Mouse (Mus musculus) fat pad, adult 2 months (tissue): ENCODE measurements at regions not wholly inside any gene's neighbourhood (a gene's known extent, or its start where the extent isn't known, plus 50 kb on each side); places are given as distances from the start of the nearest gene placed in this dataset.

Experiments
- DNase-seq: peaks from one replicate; pipeline ENCODE4 v3.0.0-alpha.2; 2011; ENCODE audit warnings: low read depth, low spot score; ENCODE audit errors: extremely low read depth

DNA sequence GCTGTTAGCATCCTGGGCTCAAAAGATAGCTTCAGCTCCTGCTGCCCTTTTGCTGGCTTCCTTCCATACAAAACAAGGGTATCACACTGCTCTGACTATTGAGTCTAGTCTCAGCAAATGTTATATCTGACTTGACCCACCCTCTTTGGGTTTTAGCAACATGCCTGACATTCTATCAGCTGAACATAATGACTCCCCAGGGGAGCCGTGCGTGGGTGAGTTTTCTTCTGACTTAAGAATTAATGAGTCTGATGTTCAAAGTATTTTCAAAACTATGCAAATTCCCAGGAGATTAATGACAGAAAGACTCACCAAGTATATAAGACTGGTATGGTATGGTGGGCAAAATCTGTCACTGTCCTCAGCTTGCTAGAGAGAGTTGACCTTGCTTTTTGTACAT is 159.0 kb downstream of the Pmp22 start:
- DNase-seq, result no peak

DNA sequence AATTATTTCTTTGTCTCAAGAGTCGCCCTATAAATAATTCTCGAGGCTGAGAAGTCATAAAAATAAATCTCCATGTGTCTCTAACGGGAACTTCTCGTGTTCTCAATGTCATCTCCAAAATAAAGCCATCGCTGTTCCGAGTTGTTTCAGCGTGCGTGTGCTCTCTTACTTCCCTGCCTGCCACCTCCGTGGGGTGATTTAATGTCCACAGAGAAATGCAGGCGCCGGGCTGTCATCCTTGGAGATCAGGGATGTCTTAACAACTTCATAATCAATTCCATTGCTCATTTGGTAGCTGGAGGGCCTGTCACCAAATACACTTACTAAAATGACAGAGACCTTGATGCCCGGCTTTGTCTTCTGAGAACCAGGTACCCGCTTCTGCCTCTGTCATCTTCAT is 161.8 kb downstream of the Pmp22 start:
- no peak for DNase-seq

DNA sequence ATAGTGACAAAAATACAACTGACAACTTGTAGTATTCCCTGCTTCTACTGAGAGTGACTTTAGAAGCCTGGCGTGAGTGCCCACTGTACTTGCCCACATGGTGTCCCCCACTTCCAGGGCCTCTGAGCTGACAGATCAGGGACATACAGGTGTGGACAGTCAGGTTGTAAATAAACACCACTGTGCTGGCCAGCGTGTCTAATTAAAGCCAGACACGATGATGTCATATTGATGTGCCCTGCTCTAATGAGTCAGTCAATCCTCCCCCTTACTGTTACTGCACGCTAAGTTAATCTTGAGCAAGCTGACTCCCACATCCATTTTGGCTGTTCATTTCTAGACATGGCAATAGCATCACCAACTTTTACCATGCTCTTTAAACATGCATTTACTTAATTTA is 164.7 kb downstream of the Pmp22 start:
- DNase-seq, result no peak

DNA sequence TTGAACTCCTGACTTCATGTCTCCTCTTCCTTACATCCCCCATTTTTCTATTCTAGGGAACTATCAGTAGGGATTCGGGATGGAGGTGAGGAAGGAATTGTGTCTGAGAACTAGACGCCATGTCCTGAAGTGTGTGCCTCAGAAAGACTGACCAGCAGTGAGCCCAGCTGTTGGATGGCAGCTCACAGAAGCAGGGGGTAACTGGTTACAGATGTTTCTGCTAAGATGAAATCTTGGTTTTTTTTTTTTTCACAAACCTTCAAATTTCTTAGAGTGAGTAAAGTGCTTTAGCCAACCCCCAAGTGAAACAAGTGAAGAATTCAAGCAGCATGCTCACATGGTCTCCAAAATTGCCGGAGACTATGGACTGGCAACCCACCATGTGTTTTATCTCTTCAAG is 165.7 kb downstream of the Pmp22 start:
- DNase-seq, result no peak

DNA sequence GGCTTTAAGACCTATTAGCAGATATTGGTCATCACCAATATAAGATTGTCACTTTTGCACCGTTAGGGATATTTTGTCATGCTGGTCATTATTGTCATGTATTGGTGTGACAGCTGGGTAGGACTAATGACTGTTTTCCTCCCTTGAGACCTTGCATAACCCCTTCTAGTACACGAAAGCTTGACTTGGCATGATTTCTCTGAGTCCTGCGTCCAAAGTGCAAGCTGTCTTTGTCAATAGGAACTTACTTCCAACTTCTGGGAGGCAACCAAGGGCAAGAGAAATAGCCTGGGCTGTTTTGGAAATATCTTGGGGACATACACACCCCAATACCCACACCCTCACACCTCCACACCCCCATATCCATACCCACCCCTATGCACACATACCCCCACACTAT is 167.7 kb downstream of the Pmp22 start:
- DNase-seq, result no peak

DNA sequence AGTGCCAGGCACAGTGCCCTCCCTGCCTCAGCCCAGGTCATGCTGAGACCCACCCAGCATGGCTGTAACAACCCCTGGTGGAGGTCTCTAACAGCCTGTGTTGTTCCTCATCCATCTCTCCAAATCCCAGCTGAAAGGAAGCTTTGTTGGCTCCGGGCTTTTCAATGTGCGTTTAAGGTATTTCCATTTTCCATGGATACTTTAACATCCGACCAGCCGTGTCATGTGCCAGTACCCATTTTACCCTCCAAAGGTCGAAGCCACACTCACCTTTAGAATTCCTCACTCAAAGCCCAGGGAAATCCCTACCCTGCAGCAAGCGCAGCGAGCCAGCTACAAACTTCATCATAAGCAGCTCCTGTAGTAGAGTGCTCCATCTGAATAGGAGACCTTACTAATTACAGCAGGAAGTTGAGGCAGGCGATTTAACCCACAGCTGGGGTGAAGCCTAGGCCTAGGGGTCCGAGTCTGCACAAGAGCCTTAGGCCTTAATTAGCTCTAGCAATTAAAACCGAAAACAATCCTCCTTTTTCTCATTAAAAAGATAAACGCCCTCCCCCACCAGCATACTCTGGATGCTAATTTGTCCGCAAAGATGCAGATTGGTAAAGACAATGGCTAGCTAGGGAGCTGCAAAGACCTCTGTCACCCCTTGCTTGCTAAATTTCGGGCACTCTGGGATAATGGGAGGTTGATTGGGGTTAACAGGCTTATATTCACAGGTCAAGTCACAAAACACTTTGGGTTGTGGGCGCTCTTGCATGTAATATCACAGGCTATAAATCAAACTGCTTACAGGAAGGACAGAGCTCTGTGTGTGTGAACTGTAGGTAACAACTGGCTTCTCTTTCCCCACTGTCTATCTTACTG is 171.2 kb downstream of the Pmp22 start:
- DNase-seq, result no peak

DNA sequence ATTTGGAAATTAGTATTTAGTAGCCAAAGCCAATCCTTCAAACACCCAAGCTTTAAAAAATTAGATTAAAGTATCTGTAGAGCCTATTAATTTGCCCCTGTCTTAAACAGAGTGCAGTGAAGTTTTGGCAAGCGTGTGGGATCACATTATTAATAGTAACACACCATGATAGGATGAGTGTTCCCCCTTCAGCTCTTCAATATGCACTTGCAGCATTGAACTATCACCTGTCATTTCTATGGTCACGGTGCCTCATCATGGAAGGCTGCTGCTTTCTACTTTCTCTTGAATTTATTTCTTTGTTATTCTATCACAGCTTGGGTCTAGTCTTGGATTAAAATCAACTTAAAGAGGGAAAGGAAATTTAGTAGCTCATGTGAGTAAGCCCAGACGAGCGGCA is 196.4 kb downstream of the Pmp22 start:
- no peak for DNase-seq

DNA sequence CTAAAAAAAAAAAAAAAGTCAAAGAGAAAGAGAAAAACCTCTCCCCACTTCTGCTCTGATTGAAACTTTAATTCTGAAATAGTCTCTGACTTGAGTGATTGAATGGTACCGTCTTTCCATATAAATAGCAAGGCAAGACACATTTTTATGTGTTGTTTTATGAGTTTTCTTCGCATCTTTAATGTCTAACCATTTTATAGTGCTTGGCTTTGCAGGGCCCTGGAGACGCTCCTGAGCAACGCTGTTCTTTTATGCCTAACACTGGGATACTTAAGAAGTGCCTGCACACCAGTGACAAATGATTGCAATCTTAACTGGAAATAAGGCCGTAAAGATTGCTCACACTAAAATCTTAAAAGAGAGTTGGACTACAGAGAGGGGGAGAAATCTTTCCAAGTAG is 198.1 kb downstream of the Pmp22 start:
- no peak for DNase-seq

DNA sequence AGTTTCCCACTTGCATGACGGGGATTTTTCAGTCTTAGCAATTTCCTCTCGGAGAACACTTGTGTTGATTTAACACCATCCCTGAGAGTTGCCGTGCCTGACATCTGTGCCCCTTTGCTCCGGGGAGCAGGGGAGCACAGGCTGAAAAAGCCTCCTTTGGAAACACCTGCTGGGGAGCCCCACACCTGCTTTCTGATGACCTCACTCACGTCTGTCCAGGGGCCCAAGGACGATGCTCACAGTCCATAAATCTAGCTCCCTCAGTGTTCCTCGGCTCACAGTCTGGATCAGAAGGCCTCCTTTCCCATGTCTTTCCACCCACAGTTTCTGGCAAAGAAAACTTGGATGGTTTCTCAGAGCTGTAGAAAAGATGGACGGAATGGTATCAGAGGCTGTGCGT is 208.7 kb downstream of the Pmp22 start:
- DNase-seq, result no peak

DNA sequence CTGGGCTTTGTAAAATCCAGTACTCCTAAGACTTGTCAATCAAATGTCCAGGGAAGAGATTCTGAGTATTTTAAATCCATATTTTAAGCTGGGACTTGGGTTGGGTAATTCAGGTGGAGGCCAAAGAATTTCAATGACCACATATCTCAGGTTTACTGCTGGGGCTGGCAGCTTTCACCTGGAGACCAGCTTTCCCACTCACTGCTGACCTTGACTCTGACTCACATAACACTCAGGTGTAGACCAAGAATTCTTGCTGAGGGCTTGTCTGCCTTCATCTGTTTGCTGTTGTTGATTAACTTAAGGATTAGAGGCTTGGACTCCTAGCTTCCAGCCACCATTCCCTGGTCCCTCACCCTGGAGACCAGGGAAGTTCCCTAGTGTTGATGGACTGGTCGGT is 209.5 kb downstream of the Pmp22 start:
- DNase-seq, result no peak

DNA sequence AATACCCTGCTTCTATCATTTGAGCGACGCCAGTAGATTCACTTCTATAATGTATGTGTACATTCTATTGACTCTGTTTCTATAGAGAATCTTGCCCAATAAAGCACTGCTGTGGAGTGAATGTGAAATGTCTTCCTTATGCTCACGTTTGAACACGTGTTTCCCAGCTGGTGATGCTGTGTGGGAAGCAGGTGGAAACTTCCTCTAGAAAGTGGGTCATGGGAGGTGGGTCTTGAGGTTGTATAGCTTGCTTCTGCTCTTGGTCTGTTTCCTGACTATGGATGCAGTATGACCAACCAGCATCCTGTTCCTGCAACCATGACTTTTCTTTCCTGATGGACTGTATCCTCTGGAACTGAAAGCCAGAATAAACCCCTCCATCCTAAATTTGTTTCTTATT is 216.9 kb downstream of the Pmp22 start:
- no peak for DNase-seq

DNA sequence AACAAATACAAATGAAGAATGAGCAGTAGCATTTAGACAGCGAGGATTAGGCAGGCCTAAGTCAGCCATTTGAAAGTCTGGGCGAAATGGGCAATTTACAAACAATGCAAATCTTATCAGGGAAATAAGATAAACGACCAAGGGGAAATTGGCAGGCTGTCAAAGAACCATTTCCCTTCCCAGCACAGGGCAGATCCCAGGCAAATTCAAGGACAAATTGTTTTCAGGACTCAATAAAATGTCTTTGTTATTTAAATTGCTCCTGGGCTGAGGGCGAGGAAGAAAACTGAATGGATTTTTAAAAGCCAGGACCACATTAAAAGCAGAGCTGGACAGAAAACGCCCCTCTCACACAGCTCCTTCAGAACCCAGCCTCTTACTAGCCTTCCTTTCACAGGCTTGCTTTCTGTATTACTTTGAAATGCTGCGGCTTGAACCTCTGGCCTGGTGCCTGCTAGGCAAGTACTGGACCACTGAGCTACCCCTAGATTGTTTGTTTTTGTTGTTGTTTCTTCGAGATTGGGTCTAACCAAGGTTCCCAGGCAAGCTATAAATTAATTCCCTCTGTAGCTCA is 221.4 kb downstream of the Pmp22 start:
- DNase-seq, result no peak

DNA sequence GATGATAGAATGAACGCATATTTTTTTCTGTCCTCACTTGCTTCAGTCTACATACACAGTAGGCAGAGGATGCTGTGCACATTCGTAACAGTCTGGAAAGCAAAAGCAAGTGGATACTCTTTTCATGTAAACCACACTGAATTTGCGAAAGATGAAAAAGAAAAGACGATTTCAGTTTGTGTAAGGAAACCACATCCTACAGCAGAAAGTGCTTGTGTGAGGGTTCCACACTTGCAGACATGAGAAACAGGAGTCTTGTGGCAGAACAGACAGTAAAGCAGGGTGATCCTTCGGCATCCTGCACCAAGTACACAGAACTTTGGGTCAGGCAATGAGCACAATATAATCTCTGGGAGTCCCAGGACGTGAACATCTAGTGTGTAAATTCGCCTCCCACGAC is 223.2 kb downstream of the Pmp22 start:
- no peak for DNase-seq

DNA sequence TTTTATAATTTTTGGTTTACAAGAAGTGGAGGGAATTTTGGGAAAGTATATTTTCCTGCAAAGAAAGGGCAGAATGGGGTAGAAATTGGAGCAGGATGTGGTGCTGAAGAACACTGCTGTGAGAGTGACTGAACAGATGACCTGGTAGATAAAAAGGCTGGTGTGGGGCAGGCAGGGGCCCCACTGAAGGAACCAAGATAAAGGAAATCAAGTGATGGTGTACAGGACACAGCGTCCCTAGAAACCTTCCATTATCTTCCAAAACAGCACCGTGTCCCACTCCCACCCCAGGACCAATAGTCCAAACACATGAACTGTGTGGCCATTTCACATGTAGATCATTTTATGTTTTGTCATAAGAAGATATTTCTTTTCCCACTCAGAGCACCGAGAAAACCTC is 224.2 kb downstream of the Pmp22 start:
- no peak for DNase-seq

DNA sequence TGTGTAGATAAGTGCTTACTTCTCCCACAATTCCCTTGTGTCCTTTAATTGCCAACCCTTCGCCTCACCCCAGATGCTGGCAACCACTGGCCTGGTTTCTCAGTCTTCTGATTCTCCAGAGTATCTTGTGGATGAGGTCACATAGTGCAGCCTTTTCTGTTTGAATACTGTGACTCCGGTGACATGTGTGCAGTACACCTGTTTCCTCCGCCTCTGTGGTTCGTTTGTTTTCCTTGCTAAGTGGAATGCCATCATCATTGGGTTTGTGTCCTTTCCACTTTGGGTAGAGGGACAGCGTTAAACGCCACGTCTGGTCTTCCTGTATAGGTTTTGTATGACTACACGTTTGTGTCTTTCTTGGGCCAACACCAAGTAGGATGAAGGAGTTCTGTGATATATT is 224.9 kb downstream of the Pmp22 start:
- DNase-seq, result no peak

DNA sequence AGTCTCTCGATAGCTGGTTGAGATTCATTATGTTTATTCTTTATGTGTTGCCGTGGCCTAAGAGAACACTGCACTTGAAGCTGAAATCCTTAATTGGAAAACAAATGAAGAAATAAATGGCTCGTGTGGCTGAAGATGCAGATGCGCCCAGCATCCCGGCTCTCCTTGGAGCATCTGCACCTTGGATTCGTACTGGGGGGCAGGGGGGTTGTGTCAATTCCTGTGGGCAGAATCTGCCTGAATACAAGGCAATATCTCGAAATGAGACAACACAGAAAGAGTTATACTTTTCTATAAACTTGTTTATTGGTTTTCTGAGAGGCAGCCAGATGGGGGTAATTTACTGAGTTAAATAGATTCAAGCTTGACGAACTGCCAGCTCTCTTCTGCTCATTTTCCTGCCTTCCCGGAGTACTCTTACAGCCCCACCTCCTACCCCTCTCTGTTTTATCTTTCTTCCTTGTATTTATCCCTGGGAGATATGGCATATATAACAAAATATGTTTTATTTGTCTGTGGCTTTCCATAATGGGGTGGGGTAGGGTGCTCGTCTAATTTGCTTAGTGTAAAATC is 229.1 kb downstream of the Pmp22 start:
- no peak for DNase-seq

DNA sequence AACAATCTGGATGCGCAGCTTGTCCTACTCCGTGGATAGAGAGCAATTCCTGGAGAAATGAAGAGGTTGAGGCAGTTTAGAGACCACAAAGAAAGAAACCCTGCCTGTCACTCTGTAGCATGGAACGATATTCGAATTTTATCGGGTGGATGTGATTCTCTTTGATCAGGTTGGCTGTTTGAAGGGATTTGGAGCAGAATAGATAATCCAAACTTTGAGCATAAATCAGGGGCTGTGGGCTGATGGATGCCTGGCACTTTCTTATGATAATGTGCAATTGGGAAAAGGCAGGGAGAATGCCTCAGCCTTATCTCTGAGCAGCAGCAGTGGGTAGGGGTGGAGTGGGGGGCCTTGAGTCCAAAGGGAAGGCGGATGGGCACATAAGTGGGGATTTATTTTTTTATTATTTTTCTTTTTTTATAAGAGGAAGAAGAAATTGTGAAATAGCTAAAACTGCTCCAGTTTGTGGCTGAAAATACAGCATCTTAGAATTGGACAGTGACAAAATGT is 239.0 kb downstream of the Pmp22 start:
- no peak for DNase-seq

DNA sequence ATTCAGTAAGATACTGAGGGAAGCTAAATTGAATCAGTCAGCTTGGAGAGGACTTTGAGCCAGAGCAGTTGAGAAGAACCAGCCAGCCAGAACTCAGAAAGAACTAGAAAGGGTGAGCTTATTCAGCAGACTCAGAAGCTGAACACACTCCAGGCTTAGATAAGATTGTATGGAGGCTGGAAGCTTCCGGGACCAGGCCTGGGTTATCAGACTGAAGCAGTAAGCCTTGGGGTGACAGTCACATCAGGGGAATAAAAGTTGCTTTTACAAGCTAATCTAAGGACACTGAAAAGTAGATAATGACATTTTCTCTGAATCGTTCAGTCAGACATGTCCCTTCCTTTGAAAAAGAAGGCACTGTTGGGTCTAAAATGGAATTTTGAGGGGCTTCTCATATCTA is 240.7 kb downstream of the Pmp22 start:
- no peak for DNase-seq

DNA sequence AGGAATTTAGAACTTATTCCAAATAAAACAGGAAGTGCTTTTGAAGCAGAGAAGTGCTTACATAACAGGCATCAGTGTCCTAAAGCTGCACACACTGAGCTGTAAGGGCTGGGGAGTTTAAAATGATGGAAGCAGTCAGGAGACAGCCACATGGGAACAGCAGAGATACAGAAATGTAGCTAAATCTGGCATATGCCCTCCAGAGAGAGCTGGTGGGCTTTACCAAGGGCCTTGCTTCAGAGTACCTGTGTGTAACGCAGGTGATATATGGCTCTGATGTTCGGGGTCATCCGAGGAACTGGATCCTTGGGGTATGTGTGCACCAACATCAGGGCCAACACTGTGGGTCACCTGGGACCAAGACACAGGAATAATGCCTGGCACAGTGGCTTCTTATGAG is 247.5 kb downstream of the Pmp22 start:
- no peak for DNase-seq

DNA sequence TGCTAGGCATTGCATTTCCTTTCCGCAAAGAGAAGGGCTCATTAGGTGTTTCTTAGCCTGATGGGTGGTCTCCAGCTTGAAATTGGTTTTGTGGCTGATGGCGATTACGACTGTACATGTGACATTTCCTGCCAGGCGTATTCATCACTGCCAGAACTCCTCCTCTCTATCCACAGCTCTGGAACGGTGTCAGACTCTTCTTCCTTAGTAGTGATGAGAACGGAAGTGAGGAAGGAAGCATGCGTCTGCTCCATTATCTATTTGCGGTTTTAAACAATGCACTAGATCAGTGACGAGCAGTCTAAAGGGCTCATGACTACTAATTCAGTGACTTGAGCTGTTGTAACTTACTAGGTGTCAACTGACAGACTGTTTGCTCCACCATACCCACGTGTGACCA is 248.2 kb downstream of the Pmp22 start:
- DNase-seq, result no peak

DNA sequence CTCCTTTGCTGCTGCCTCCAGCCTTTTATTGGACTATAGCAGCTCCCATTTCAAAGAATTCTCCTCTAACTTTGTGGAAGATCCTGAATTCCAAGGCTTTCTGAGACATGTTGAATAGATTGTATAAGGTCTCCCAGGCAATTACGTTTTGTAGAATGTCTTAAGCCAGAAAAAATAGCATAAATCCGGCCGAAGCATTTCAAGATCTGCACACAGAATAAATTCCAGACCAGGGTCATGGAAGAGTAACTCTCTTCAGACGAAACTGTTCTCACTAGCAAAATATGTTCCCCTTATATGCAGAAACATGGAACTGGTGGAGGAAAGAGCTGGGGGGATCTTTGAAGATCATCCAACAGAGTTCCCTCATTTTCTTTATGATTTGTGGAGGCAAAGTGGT is 259.5 kb downstream of the Pmp22 start:
- DNase-seq, result no peak

DNA sequence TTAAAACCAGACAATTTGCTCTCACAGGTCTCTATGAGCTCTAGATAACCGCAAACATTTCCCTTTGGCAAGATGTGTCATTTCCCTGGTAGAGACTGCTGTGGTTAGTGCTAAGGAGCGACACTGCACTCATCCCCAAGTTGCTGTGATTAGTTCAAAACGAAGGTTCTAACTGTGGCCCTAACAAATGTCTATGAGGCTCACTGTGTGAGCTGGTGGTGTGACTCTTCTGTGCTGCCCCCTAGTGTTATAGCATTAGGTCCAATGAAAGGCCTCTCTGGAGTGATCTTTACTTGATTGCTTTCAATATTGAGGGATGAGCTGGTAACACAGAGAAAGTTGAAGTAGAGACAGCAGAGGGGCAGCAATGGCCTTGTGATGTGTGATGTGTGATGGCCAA is 262.7 kb downstream of the Pmp22 start:
- no peak for DNase-seq
